Comparison of ENCODE assay signal across 8 mouse cellular contexts in the genomic region with DNA sequence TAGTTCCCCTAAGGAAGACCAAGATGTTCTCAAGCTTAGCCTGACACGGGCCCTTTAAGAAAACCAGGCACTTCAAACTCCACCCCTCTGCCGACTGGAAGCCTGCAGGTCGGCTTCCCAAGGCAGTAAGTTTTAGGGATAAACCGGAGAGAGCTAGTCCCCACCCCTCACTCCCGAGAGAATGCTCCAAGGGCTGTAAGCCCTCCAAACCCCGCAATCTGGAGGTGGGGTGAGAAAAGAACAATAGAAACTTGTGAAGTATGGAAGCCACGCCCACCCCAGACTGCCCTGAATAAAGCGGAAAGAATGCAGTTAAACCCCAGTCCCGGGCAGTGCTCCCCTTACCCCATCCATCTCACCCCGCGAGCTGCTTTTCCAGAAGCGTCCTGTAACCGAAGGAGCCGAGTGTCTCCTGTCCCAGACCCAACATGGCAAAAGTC. TPM values are rescaled to one million over a fixed set of nuclear protein-coding genes. Genes with fewer than 3 reads are reported as not detected.
A peak's percentile ranks its signal among the peaks of the same experiment; 100 is the strongest.
DNase-seq lines count a peak whose midpoint lies in the region; ATAC-seq and TF ChIP-seq lines count a peak whose summit lies in the region.

No protein-coding gene starts in this region.

- TF ChIP-seq POLR2A in liver, adult 2 months (IDR thresholded peaks at IDR 0.05; ENCODE audit: extremely low read depth, insufficient read depth, low read length) = peak; percentile 35; the same call in 1 of the 2 replicates
- 0 out of 2 replicates have a peak, but pooled peaks have one; percentile 15 for TF ChIP-seq POLR2A in testis, adult 2 months (IDR thresholded peaks at IDR 0.05; ENCODE audit: control insufficient read depth, low read depth, low read length)

- WGBS in hindbrain, embryonic 15.5 days = 0% methylated on average over 14 of the region's 14 CpGs
- WGBS in liver, adult 2 months = under 1% methylated on average over 14 of the region's 14 CpGs
- WGBS in midbrain, postnatal 0 days = 1% methylated on average over 14 of the region's 14 CpGs

- peak; percentile 9; the same call in 1 of the 2 replicates for TF ChIP-seq CTCF in gastrocnemius, adult 2 months (IDR thresholded peaks at IDR 0.05)
- no peak for TF ChIP-seq CTCF in liver, adult 2 months (IDR thresholded peaks at IDR 0.05; ENCODE audit: low read depth, low read length)
- no peak for TF ChIP-seq CTCF in midbrain, postnatal 0 days (IDR thresholded peaks at IDR 0.05)
- TF ChIP-seq CTCF in testis, adult 2 months (IDR thresholded peaks at IDR 0.05; ENCODE audit: control insufficient read depth, insufficient read depth, insufficient replicate concordance, low read depth, low read length) = no peak

- ATAC-seq in hindbrain, embryonic 15.5 days (ENCODE audit: low FRiP score, low read depth) = no peak
- no peak for ATAC-seq in midbrain, postnatal 0 days (ENCODE audit: low FRiP score)

- peak overlapping the region; percentile 29; the same call in 1 of the 2 replicates for H3K9ac ChIP-seq in hindbrain, embryonic 15.5 days
- peak overlapping the region; percentile 37; the same call in 1 of the 2 replicates for H3K9ac ChIP-seq in liver, adult 2 months (ENCODE audit: low read depth, low read length)
- no peak overlapping the region for H3K9ac ChIP-seq in midbrain, postnatal 0 days (replicated peaks; ENCODE audit: low read length, poor library complexity, severe bottlenecking)

- no peaks in the 10 kb centered on the region for H3K27me3 ChIP-seq in hindbrain, embryonic 15.5 days
- H3K27me3 ChIP-seq in liver, adult 2 months (ENCODE audit: control insufficient read depth, insufficient read depth, low read length) = no peaks in the 10 kb centered on the region
- H3K27me3 ChIP-seq in midbrain, postnatal 0 days (ENCODE audit: insufficient read depth, low read length) = no peaks in the 10 kb centered on the region
- no peaks in the 10 kb centered on the region for H3K27me3 ChIP-seq in testis, adult 2 months (ENCODE audit: control insufficient read depth, insufficient read depth, low read length)

- H3K4me2 ChIP-seq in hindbrain, embryonic 15.5 days = peak overlapping the region; percentile 83
- peak overlapping the region; percentile 72 for H3K4me2 ChIP-seq in midbrain, postnatal 0 days (ENCODE audit: low read depth, low read length, poor library complexity, severe bottlenecking)

- intact Hi-C loops in gastrocnemius, adult 2 months (cut with DNase I) = loop anchor here (5.0 kb wide), 1 partner anchor 53 kb away; no protein-coding TSS in a partner anchor

- H3K9me3 ChIP-seq in hindbrain, embryonic 15.5 days = no peaks in the 10 kb centered on the region
- no peaks in the 10 kb centered on the region for H3K9me3 ChIP-seq in midbrain, postnatal 0 days (ENCODE audit: low read length)

- peak; percentile 19 to 36 for DNase-seq in left cerebral cortex, adult 18-20 months (ENCODE audit: low spot score in 2 of 2)
- DNase-seq in left cerebral cortex, adult 11 months (ENCODE audit: low spot score) = no peak
- peak; percentile 36 for DNase-seq in c-Kit-positive CD71-positive TER-119-negative erythroid progenitor cells, embryonic 14.5 days (ENCODE audit: low read depth)
- peak; percentile 69 for DNase-seq in gastrocnemius, adult 2 months
- peak; percentile 70 for DNase-seq in liver, adult 2 months (ENCODE audit: extremely low read depth, low read depth, low spot score)
- peak; percentile 45 for DNase-seq in midbrain, postnatal 0 days (ENCODE audit: low spot score)

- peaks cover 19% of the 10 kb centered on the region for H3K79me2 ChIP-seq in liver, adult 2 months (ENCODE audit: control insufficient read depth, insufficient read depth, low read length)

- no peaks in the 10 kb centered on the region for H3K36me3 ChIP-seq in hindbrain, embryonic 15.5 days
- H3K36me3 ChIP-seq in liver, adult 2 months (ENCODE audit: control insufficient read depth, insufficient read depth, low read length) = no peaks in the 10 kb centered on the region
- no peaks in the 10 kb centered on the region for H3K36me3 ChIP-seq in midbrain, postnatal 0 days (ENCODE audit: insufficient read depth, low read length)
- no peaks in the 10 kb centered on the region for H3K36me3 ChIP-seq in testis, adult 2 months (ENCODE audit: control insufficient read depth, insufficient read depth, low read length)

- H3K4me3 ChIP-seq in gastrocnemius, adult 2 months = peak overlapping the region; percentile 92
- H3K4me3 ChIP-seq in hindbrain, embryonic 15.5 days = peak overlapping the region; percentile 53
- H3K4me3 ChIP-seq in liver, adult 2 months (ENCODE audit: insufficient read depth, low read depth, low read length) = peak overlapping the region; percentile 24
- H3K4me3 ChIP-seq in midbrain, postnatal 0 days (ENCODE audit: low read depth, low read length) = peak overlapping the region; percentile 42
- peak overlapping the region; percentile 82 for H3K4me3 ChIP-seq in testis, adult 2 months (ENCODE audit: control insufficient read depth, low read depth, low read length)

- peaks cover 43% of the 10 kb centered on the region for H3K4me1 ChIP-seq in hindbrain, embryonic 15.5 days (replicated peaks)
- peaks cover 17% of the 10 kb centered on the region for H3K4me1 ChIP-seq in liver, adult 2 months (ENCODE audit: control insufficient read depth, insufficient read depth, low read length)
- 0 out of 2 replicates have a peak, but pooled peaks cover 6% of the 10 kb centered on the region for H3K4me1 ChIP-seq in midbrain, postnatal 0 days (ENCODE audit: insufficient read depth, low read length)
- H3K4me1 ChIP-seq in testis, adult 2 months (ENCODE audit: control insufficient read depth, insufficient read depth, low read length) = peaks cover 19% of the 10 kb centered on the region

- peak overlapping the region; percentile 94 for H3K27ac ChIP-seq in gastrocnemius, adult 2 months
- peak overlapping the region; percentile 69 for H3K27ac ChIP-seq in hindbrain, embryonic 15.5 days (replicated peaks)
- peak overlapping the region; percentile 85 for H3K27ac ChIP-seq in liver, adult 2 months (replicated peaks; ENCODE audit: insufficient read depth, low read depth, low read length)
- peak overlapping the region; percentile 26; the same call in 1 of the 2 replicates for H3K27ac ChIP-seq in midbrain, postnatal 0 days (ENCODE audit: low read depth, low read length)
- H3K27ac ChIP-seq in testis, adult 2 months (ENCODE audit: control insufficient read depth, insufficient read depth, low read depth, low read length) = peak overlapping the region; percentile 55

RNA-seq across cellular contexts. Expression of a gene that starts 1.9 kb away (rescaled TPM):
- 10 to 100 TPM; 53.7 to 65.9 TPM for total RNA-seq in left cerebral cortex, adult 18-20 months (2021)
- total RNA-seq in gastrocnemius, adult 2 months (2021) = 100 to 1,000 TPM in 1 of 2 experiments, 10 to 100 TPM in 1; 94.2 to 115 TPM
- 21.4 and 23.0 TPM in 2 replicates for polyA plus RNA-seq in hindbrain, embryonic 15.5 days (2015; fragmentation: Nextera tagmentation; extraction: Ambion mirVana)
- total RNA-seq in liver, adult 2 months (2014; rRNA removed) = 8.4 and 10.1 TPM in 2 replicates
- polyA plus RNA-seq in liver, adult 2 months (2012; rRNA removed) = 10.5 and 10.7 TPM in 2 replicates
- total RNA-seq in midbrain, postnatal 0 days (2014; rRNA removed) = 43.7 and 45.5 TPM in 2 replicates
- polyA plus RNA-seq in midbrain, postnatal 0 days (2015; fragmentation: Nextera tagmentation; extraction: Ambion mirVana) = 26.6 and 28.0 TPM in 2 replicates
- polyA plus RNA-seq in testis, adult 2 months (2012; rRNA removed) = 63.9 and 73.0 TPM in 2 replicates

Comparison
In these comparisons a context has a peak if more than half of its experiments do, and no peak if none do; other contexts are left out.
1. H3K27ac ChIP-seq: peak in every context shown above with its lines; median percentile 94 in gastrocnemius, adult 2 months; 85 in liver, adult 2 months; 69 in hindbrain, embryonic 15.5 days; 55 in testis, adult 2 months; 26 in midbrain, postnatal 0 days.
2. H3K4me3 ChIP-seq: peak in every context shown above with its lines; median percentile 92 in gastrocnemius, adult 2 months; 82 in testis, adult 2 months; 53 in hindbrain, embryonic 15.5 days; 42 in midbrain, postnatal 0 days; 24 in liver, adult 2 months.